Comparison of ENCODE assay signal across 10 mouse cellular contexts in the genomic region with DNA sequence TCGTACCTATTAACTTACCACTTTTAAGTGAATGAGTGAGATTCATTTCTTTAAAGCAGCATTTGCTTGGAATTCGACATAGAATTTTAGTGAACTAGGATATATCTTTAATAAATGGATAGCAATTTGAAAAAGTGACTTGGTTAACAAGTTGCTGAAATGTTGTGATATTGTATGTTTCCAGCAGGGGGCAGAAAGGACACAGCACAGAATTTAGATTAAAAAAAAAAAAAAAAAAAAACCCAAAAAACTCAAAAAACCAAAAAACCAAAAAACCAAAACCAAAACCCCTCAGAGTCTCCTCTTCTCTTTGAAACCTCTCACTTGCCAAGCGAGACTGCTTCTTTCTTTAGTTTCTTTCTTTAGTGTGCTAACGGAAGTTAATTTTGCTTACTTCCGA. TPM values are rescaled to one million over a fixed set of nuclear protein-coding genes. Genes with fewer than 3 reads are reported as not detected.
DNase-seq lines count a peak whose midpoint lies in the region; TF ChIP-seq lines count a peak whose summit lies in the region.
"Had no signal": no experiment of that assay in that cellular context is flagged by ENCODE, and none has a peak within 500 bp of the region (broad histone marks: within the 10 kb centered on the region; RNA-seq: fewer than 3 reads in every experiment).

No protein-coding gene starts in this region.

- DNase-seq in adrenal gland, postnatal 14 days, result peak; percentile 17
- no peak for DNase-seq in adrenal gland, postnatal 25 days
- peak in 1 of 2 experiments; percentile 20 for DNase-seq in layer of hippocampus, adult 2 months (ENCODE audit: low spot score in 2 of 2)
- DNase-seq in layer of hippocampus, adult 9-11 months, result no peak
- DNase-seq in brain, adult 2 months (ENCODE audit: low read depth, low spot score), result peak; percentile 85
- peak; percentile 5 for DNase-seq in lung, postnatal 14 days
- DNase-seq in adrenal gland, postnatal 4 days (ENCODE audit: low spot score in 2 of 2), result no peak
- no peak for DNase-seq in neural tube, embryonic 10.5 days (ENCODE audit: extremely low spot score, low spot score)

- peak; percentile 83 for TF ChIP-seq CTCF in layer of hippocampus, adult 2 months (conservative IDR thresholded peaks at IDR 0.05)

- H3K27ac ChIP-seq in layer of hippocampus, adult 2 months, result no peak overlapping the region
- H3K27ac ChIP-seq: embryonic facial prominence, embryonic 15.5 days had no signal

- H3K4me3 ChIP-seq in layer of hippocampus, adult 2 months, result no peak overlapping the region
- H3K4me3 ChIP-seq: embryonic facial prominence, embryonic 15.5 days; megakaryocyte, embryonic 14.5 days had no signal

RNA-seq across cellular contexts. Expression of gene Nol11, which starts 24.6 kb away (rescaled TPM):
- 23.7 and 26.4 TPM in 2 replicates for total RNA-seq in adrenal gland, postnatal 14 days (2021)
- total RNA-seq in adrenal gland, postnatal 25 days (2021), result 21.6 and 23.2 TPM in 2 replicates
- total RNA-seq in layer of hippocampus, adult 2 months (2021), result 10 to 100 TPM; 25.9 to 26.4 TPM
- total RNA-seq in adrenal gland, postnatal 4 days (2021), result 10 to 100 TPM; 27.0 to 27.3 TPM

Comparison
In these comparisons a context has a peak if more than half of its experiments do, and no peak if none do; other contexts are left out.
1. DNase-seq: peak in adrenal gland, postnatal 14 days (single experiment), brain, adult 2 months (single experiment) and lung, postnatal 14 days (single experiment); none in adrenal gland, postnatal 25 days (single experiment), layer of hippocampus, adult 9-11 months (single experiment), adrenal gland, postnatal 4 days (0 of 2) and neural tube, embryonic 10.5 days (single experiment).